Mouse (Mus musculus): ENCODE results near the gene Rbms3. TPM values are rescaled to one million over a fixed set of nuclear protein-coding genes. Genes with fewer than 3 reads are reported as not detected.
A peak's percentile ranks its signal among the peaks of the same experiment; 100 is the strongest.

The Rbms3 gene
- polyA plus RNA-seq, 1 experiment from 2014 or later: 90.2 TPM

- WGBS: 53% methylated on average over 15 of the region's 15 CpGs
- Histone ChIP-seq H3K9me3 (ENCODE audit: control insufficient read depth, low read depth, low read length) (no peaks in the 10 kb centered on the region), H3K27ac (ENCODE audit: low read length) (no peak overlapping the region), H3K4me2 (replicated peaks; ENCODE audit: low read depth, low read length) (no peak overlapping the region), H3K27me3 (ENCODE audit: control insufficient read depth, insufficient read depth, low read length) (no peaks in the 10 kb centered on the region), H3K36me3 (ENCODE audit: control insufficient read depth, insufficient read depth, low read length) (no peaks in the 10 kb centered on the region), H3K4me3 (ENCODE audit: low read depth, low read length) (no peak overlapping the region), H3K4me1 (ENCODE audit: control insufficient read depth, insufficient read depth, low read length) (no peaks in the 10 kb centered on the region), H3K9ac (replicated peaks; ENCODE audit: low read depth, low read length) (no peak overlapping the region)
- ATAC-seq (ENCODE audit: insufficient number of reproducible peaks, insufficient read depth, low FRiP score, low read depth): no peak
Observed at GRCm38 (mm10) chr9:116899403-116899802, 730.3 kb downstream of the Rbms3 start.

- Histone ChIP-seq H3K9ac (replicated peaks; ENCODE audit: low read depth, low read length) (no peak overlapping the region), H3K4me2 (replicated peaks; ENCODE audit: low read depth, low read length) (no peak overlapping the region), H3K27ac (ENCODE audit: low read length) (no peak overlapping the region), H3K4me1 (ENCODE audit: control insufficient read depth, insufficient read depth, low read length) (0 out of 2 replicates have a peak, but pooled peaks cover 11% of the 10 kb centered on the region), H3K36me3 (ENCODE audit: control insufficient read depth, insufficient read depth, low read length) (no peaks in the 10 kb centered on the region), H3K9me3 (ENCODE audit: control insufficient read depth, low read depth, low read length) (no peaks in the 10 kb centered on the region), H3K4me3 (ENCODE audit: low read depth, low read length) (no peak overlapping the region), H3K27me3 (ENCODE audit: control insufficient read depth, insufficient read depth, low read length) (no peaks in the 10 kb centered on the region)
- 78% methylated on average over 9 of the region's 9 CpGs for WGBS
- ATAC-seq (ENCODE audit: insufficient number of reproducible peaks, insufficient read depth, low FRiP score, low read depth): no peak
Observed at GRCm38 (mm10) chr9:116886973-116887680, 742.6 kb downstream of the Rbms3 start.

- WGBS: 16% methylated on average over 5 of the region's 5 CpGs
- H3K9me3 ChIP-seq (ENCODE audit: control insufficient read depth, low read depth, low read length): peaks cover 6% of the 10 kb centered on the region; the same call in 1 of the 2 replicates
- H3K36me3 ChIP-seq (ENCODE audit: control insufficient read depth, insufficient read depth, low read length): no peaks in the 10 kb centered on the region
- 0 out of 2 replicates have a peak, but pooled peaks cover 11% of the 10 kb centered on the region for H3K4me1 ChIP-seq (ENCODE audit: control insufficient read depth, insufficient read depth, low read length)
- no peak; the same call in 1 of the 2 replicates for ATAC-seq (ENCODE audit: insufficient number of reproducible peaks, insufficient read depth, low FRiP score, low read depth)
- peak overlapping the region; percentile 66; the same call in 1 of the 2 replicates for H3K27ac ChIP-seq (ENCODE audit: low read length)
- no peaks in the 10 kb centered on the region for H3K27me3 ChIP-seq (ENCODE audit: control insufficient read depth, insufficient read depth, low read length)
- no peak overlapping the region for H3K4me3 ChIP-seq (ENCODE audit: low read depth, low read length)
- no peak overlapping the region for H3K4me2 ChIP-seq (replicated peaks; ENCODE audit: low read depth, low read length)
- no peak overlapping the region for H3K9ac ChIP-seq (replicated peaks; ENCODE audit: low read depth, low read length)
Observed at GRCm38 (mm10) chr9:116885617-116886016, 744.1 kb downstream of the Rbms3 start.

GRCm38 (mm10) chr9:116880503-116880902 lies 749.2 kb downstream of the Rbms3 start:
- no peak for ATAC-seq (ENCODE audit: insufficient number of reproducible peaks, insufficient read depth, low FRiP score, low read depth)
- WGBS: 80% methylated on average over 4 of the region's 4 CpGs

GRCm38 (mm10) chr9:116879600-116880457 lies 749.9 kb downstream of the Rbms3 start:
- Histone ChIP-seq H3K9ac (replicated peaks; ENCODE audit: low read depth, low read length) (no peak overlapping the region), H3K27me3 (ENCODE audit: control insufficient read depth, insufficient read depth, low read length) (no peaks in the 10 kb centered on the region), H3K27ac (ENCODE audit: low read length) (no peak overlapping the region), H3K4me2 (replicated peaks; ENCODE audit: low read depth, low read length) (no peak overlapping the region), H3K36me3 (ENCODE audit: control insufficient read depth, insufficient read depth, low read length) (no peaks in the 10 kb centered on the region), H3K4me1 (ENCODE audit: control insufficient read depth, insufficient read depth, low read length) (0 out of 2 replicates have a peak, but pooled peaks cover 4% of the 10 kb centered on the region), H3K4me3 (ENCODE audit: low read depth, low read length) (no peak overlapping the region), H3K9me3 (ENCODE audit: control insufficient read depth, low read depth, low read length) (peaks cover 14% of the 10 kb centered on the region; the same call in 1 of the 2 replicates)
- WGBS: 81% methylated on average over 10 of the region's 10 CpGs
- ATAC-seq (ENCODE audit: insufficient number of reproducible peaks, insufficient read depth, low FRiP score, low read depth): no peak

More at GRCm38 (mm10) chr9:116880503-116880902, 749.2 kb downstream of the Rbms3 start:
- Histone ChIP-seq H3K9ac (replicated peaks; ENCODE audit: low read depth, low read length) (no peak overlapping the region), H3K36me3 (ENCODE audit: control insufficient read depth, insufficient read depth, low read length) (no peaks in the 10 kb centered on the region), H3K4me1 (ENCODE audit: control insufficient read depth, insufficient read depth, low read length) (0 out of 2 replicates have a peak, but pooled peaks cover 7% of the 10 kb centered on the region), H3K4me3 (ENCODE audit: low read depth, low read length) (no peak overlapping the region), H3K27me3 (ENCODE audit: control insufficient read depth, insufficient read depth, low read length) (no peaks in the 10 kb centered on the region), H3K27ac (ENCODE audit: low read length) (no peak overlapping the region), H3K4me2 (replicated peaks; ENCODE audit: low read depth, low read length) (no peak overlapping the region), H3K9me3 (ENCODE audit: control insufficient read depth, low read depth, low read length) (peaks cover 14% of the 10 kb centered on the region; the same call in 1 of the 2 replicates)

GRCm38 (mm10) chr9:116876786-116877185 lies 752.9 kb downstream of the Rbms3 start:
- 46% methylated on average over 3 of the region's 3 CpGs for WGBS
- Histone ChIP-seq H3K27me3 (ENCODE audit: control insufficient read depth, insufficient read depth, low read length) (no peaks in the 10 kb centered on the region), H3K36me3 (ENCODE audit: control insufficient read depth, insufficient read depth, low read length) (no peaks in the 10 kb centered on the region), H3K4me2 (replicated peaks; ENCODE audit: low read depth, low read length) (no peak overlapping the region), H3K9me3 (ENCODE audit: control insufficient read depth, low read depth, low read length) (peaks cover 14% of the 10 kb centered on the region; the same call in 1 of the 2 replicates), H3K4me3 (ENCODE audit: low read depth, low read length) (no peak overlapping the region), H3K9ac (replicated peaks; ENCODE audit: low read depth, low read length) (no peak overlapping the region), H3K4me1 (ENCODE audit: control insufficient read depth, insufficient read depth, low read length) (peaks cover 14% of the 10 kb centered on the region; the same call in 1 of the 2 replicates), H3K27ac (ENCODE audit: low read length) (no peak overlapping the region)
- no peak for ATAC-seq (ENCODE audit: insufficient number of reproducible peaks, insufficient read depth, low FRiP score, low read depth)

- no peak for ATAC-seq (ENCODE audit: insufficient number of reproducible peaks, insufficient read depth, low FRiP score, low read depth)
- H3K4me2 ChIP-seq (replicated peaks; ENCODE audit: low read depth, low read length): no peak overlapping the region
Observed at GRCm38 (mm10) chr9:116873976-116874320, 755.8 kb downstream of the Rbms3 start.

More at GRCm38 (mm10) chr9:116873976-116874320, 755.8 kb downstream of the Rbms3 start:
- Histone ChIP-seq H3K9me3 (ENCODE audit: control insufficient read depth, low read depth, low read length) (peaks cover 2% of the 10 kb centered on the region; the same call in 1 of the 2 replicates), H3K4me1 (ENCODE audit: control insufficient read depth, insufficient read depth, low read length) (peaks cover 14% of the 10 kb centered on the region; the same call in 1 of the 2 replicates), H3K27ac (ENCODE audit: low read length) (peak overlapping the region; percentile 63; the same call in 1 of the 2 replicates), H3K36me3 (ENCODE audit: control insufficient read depth, insufficient read depth, low read length) (no peaks in the 10 kb centered on the region), H3K9ac (replicated peaks; ENCODE audit: low read depth, low read length) (no peak overlapping the region), H3K4me3 (ENCODE audit: low read depth, low read length) (no peak overlapping the region), H3K27me3 (ENCODE audit: control insufficient read depth, insufficient read depth, low read length) (no peaks in the 10 kb centered on the region)
- WGBS: 22% methylated on average over 2 of the region's 2 CpGs
